Mouse (Mus musculus) pancreas, adult 10 weeks (tissue): ENCODE results near the gene Cldn12. TPM values are rescaled to one million over a fixed set of nuclear protein-coding genes. Genes with fewer than 3 reads are reported as not detected.

Source experiments
- polyA plus RNA-seq: library from polyadenylated mRNA; stranded (reverse); fragments of 350-450 nt; fragmentation: Illumina TruSeq; extraction: RNeasy Lipid Tissue Mini Kit (QIAGEN cat#74804); gene quantifications from one replicate; pipeline ENCODE4 v1.2.3, GENCODE M21; 2015; ENCODE audit warnings: low read depth, low replicate concordance; ENCODE audit not compliant: insufficient read depth

The Cldn12 gene
- 3.5 TPM for polyA plus RNA-seq

DNA sequence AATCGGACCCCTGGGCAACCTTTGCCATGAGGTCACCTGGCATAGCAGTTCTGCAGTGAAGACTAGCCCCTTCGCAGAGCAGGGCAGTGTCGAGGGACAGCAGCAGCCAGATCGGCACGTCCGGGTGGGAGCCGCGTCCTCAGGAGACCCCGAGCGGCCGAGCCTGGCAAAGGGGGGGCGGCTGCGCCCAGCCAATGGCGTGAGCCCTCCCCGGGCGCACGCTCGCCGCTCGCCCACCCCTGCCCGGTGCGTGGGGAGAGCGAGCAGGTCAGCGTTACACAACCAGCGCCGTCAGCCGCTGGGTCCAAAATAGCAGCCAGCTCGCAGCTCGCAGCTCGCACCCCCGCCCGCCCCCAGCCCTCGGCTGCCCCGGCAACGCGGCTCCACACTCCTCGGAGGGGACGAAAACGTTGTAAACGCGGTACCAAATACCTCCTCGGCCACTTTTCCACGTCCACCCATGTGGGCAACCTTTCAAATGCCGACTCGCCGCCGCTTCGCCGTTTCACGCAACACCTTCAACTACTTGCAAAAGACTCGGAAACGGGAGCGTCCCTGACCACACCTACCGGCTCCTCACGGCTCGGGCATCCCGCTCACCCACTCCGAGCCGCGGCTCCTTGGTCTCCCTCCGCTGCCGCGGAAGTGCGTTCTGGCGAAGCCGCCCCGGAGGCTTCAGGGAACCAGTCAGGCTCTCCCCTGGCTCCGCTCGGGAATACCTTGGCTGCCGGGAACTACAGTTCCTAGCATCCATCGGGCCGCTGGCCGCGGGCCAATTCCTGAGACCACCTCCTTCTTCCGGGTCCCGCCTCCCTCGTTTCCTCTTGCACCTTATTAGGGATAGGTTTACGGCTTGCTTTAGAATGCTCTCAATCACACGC, at the start of gene Cldn12:
Cldn12 (minus strand) TSS at position 763 of the 881 bp plus-strand sequence.

DNA sequence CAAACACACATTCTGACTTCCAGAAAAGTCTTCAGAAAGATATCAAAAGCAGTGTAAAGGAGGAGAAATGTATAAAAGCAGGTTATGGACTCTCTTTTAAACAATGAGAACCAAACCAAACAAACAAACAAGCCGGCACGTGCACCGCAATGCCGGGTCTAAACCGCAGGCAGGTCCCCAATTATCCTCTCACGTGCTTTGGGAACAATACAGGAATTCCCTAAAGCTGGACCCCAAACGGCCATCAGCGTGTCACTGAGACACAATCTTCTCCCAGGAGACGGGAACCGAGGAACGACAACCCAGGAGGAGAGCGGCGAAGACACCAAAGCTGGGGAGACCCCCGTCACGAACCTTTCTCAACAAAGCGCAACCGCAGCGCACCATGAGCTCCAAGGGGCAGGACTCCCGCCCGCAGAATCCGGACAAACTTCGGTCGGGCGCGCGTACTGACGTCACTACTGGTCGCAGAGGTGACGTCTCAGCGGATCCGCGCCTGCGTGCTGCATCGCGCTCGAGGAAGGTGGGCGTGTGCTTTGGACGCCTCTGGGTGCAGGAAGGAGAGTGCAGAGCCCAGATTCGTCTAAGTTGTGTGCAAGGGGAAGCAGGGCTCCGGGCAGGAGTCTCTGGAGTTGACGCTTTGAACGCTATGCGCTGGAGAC, 44.5 kb upstream of the Cldn12 start, which contains the start of gene Gtpbp10:
Gtpbp10 (minus strand) TSS at position 460 of the 662 bp plus-strand sequence.

DNA sequence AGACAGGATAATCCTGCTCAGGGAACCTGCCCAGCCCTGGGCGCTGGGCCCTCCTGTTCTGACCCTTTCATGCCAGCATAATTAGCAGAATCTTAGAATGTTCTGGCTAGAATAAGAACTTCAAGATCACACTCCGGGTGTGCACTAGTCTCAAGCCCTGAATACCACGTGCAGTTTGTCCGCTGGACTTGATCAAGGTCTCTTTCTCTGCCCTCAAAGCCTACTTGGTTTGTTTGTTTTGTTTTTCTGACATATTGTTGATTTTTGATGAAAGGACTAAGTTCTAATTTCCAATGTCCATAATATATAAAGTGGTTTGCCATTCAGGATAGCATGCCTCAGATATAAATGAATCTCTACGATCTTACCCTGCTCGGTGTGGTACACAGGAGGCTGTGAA, 35.7 kb downstream of the Cldn12 start, which contains the start of gene 1700015F17Rik:
1700015F17Rik (minus strand) TSS at position 101 of the 400 bp plus-strand sequence.

Other genes starting within 250 kb of the Cldn12 start
- gene Cdk14, start 94.6 kb downstream of the Cldn12 start, polyA plus RNA-seq: 2.4 TPM
- not detected for gene 1700015F17Rik, start 35.8 kb downstream of the Cldn12 start, polyA plus RNA-seq
- 2.6 TPM for gene Gtpbp10, start 44.6 kb upstream of the Cldn12 start, polyA plus RNA-seq
- not detected for gene Gm8773, start 58.8 kb upstream of the Cldn12 start, polyA plus RNA-seq
- 2.2 TPM for gene Cfap69, start 149.3 kb upstream of the Cldn12 start, polyA plus RNA-seq
- 1.8 TPM for gene Steap2, start 179.6 kb upstream of the Cldn12 start, polyA plus RNA-seq
- gene Steap1, start 234.4 kb upstream of the Cldn12 start, polyA plus RNA-seq: not detected